Mouse (Mus musculus): ENCODE measurements around the gene Hmga1b.
A peak's percentile ranks its signal among the peaks of the same experiment; 100 is the strongest.

- no peak for TF ChIP-seq MAX (IDR thresholded peaks at IDR 0.05; ENCODE audit: low read depth)
- no peak for TF ChIP-seq POLR2A (IDR thresholded peaks at IDR 0.05; ENCODE audit: insufficient read length, low read depth)
- no peak for TF ChIP-seq E2F4 (IDR thresholded peaks at IDR 0.05; ENCODE audit: insufficient read depth)
- TF ChIP-seq USF1 (IDR thresholded peaks at IDR 0.05; ENCODE audit: low read depth): no peak
- no peak for TF ChIP-seq REST (IDR thresholded peaks at IDR 0.05; ENCODE audit: insufficient read depth, insufficient read length)
- no peak for TF ChIP-seq MYOG (IDR thresholded peaks at IDR 0.05; ENCODE audit: control insufficient read depth in 1 of 3, insufficient read depth in 1 of 3, insufficient read length in 2 of 3, low read depth in 2 of 3)
- TF ChIP-seq POLR2AphosphoS2 (IDR thresholded peaks at IDR 0.05; ENCODE audit: insufficient read length, low read depth): peak; percentile 79
- TF ChIP-seq CEBPB (IDR thresholded peaks at IDR 0.05; ENCODE audit: insufficient read depth, poor library complexity, severe bottlenecking): no peak
- TF ChIP-seq TCF12 (IDR thresholded peaks at IDR 0.05; ENCODE audit: insufficient read depth, poor library complexity, severe bottlenecking): no peak
- no peak for TF ChIP-seq MYOD1 (IDR thresholded peaks at IDR 0.05; ENCODE audit: control insufficient read depth in 1 of 3, insufficient read length in 2 of 3, low read depth in 2 of 3)
- no peak for TF ChIP-seq SRF (IDR thresholded peaks at IDR 0.05; ENCODE audit: control insufficient read depth, insufficient read length, low read depth)
- no peak for TF ChIP-seq TCF3 (IDR thresholded peaks at IDR 0.05; ENCODE audit: insufficient read length, low read depth)
Measured at GRCm38 (mm10) chr11:120804274-120804673, 41.7 kb downstream of the Hmga1b start.

Data from myocyte (in vitro differentiated cells).